Mouse (Mus musculus) monocyte, adult 59 days (primary cell): ENCODE measurements around the gene Rab32. TPM values are rescaled to one million over a fixed set of nuclear protein-coding genes. Genes with fewer than 3 reads are reported as not detected.

ENCODE experiments used
- total RNA-seq, 2 experiments: library from RNA; stranded (reverse); gene quantifications; one replicate each; pipeline ENCODE4 v1.2.4; 2023

Gene Rab32
- total RNA-seq = 100 to 1,000 TPM; 101 to 104 TPM

DNA sequence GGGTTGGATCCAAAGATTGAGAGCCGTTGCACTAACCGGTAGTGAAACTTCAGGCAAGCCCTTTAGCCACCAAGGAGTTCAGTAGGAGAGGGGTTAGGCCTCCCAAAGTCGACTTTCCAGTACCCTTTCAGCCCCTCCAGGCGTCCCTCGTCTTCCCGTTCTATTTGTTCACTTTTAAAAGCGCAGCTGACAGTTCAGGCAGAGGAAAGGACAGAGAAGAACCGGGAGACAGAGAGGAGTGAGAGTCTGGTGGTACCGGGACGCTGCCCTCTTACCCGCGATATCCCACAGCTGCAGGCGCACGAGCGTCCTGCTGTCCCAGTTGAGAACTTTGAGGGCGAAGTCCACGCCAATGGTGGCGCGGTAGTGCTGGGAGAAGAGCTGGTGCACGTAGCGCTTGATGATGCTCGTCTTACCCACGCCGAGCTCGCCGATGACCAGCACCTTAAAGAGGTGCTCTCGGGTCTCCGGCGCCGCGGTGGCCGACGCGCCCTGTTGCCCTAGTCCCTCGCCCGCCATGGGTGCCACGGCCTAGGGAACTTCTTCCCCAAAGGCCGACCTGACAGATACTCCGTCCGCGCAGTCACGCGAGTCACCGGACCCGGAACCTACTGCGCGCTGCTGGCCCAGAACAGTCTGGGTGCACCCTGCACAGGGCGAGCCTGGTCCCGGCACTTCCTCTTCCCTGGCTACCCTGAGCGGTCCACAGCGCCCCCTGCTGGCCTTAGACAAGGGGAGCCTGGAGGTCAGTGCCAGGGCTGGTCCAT is at the start of gene Rab32:
TSS of gene Rab32 (minus strand) at position 696 of the 767 bp plus-strand sequence.

Other genes with a start within 250 kb of the Rab32 start
- gene Adgb, start 85.9 kb downstream of the Rab32 start, total RNA-seq = 1 to 10 TPM in 1 of 2 experiments, under 1 TPM in 1; 0.64 to 1.0 TPM
- gene Gm10944, start 123.1 kb upstream of the Rab32 start, total RNA-seq = not detected